In genomic region chr4:155065970-155066833, GRCm38 (mm10) we compare ENCODE assay signal across 1 mouse cellular context.
TF ChIP-seq lines count a peak whose summit lies in the region.

No protein-coding gene starts in this region.

TF ChIP-seq in C2C12, 6 proteins besides CTCF, POLR2A, EP300 and RAD21 (continued from another document):
- TF ChIP-seq MYOD1 (IDR thresholded peaks at IDR 0.05; ENCODE audit: control insufficient read depth, insufficient read length, low read depth) (no peak), MAX (IDR thresholded peaks at IDR 0.05) (no peak)
